9 mouse cellular contexts compared by ENCODE assay signal in genomic region chr3:108850506-108850905, GRCm38 (mm10). TPM values are rescaled to one million over a fixed set of nuclear protein-coding genes. Genes with fewer than 3 reads are reported as not detected.
A peak's percentile ranks its signal among the peaks of the same experiment; 100 is the strongest.
DNase-seq lines count a peak whose midpoint lies in the region; ATAC-seq lines count a peak whose summit lies in the region.
"Had no signal": no experiment of that assay in that cellular context is flagged by ENCODE, and none has a peak within 500 bp of the region (broad histone marks: within the 10 kb centered on the region; RNA-seq: fewer than 3 reads in every experiment).

No protein-coding gene starts in this region.

- H3K27ac ChIP-seq in embryonic facial prominence, embryonic 14.5 days (replicated peaks; ENCODE audit: low read depth, low read length), result no peak overlapping the region
- no peak overlapping the region for H3K27ac ChIP-seq in embryonic facial prominence, embryonic 10.5 days (replicated peaks)
- H3K27ac ChIP-seq in midbrain, embryonic 14.5 days (replicated peaks; ENCODE audit: low read depth, low read length), result no peak overlapping the region
- no peak overlapping the region for H3K27ac ChIP-seq in midbrain, embryonic 10.5 days (replicated peaks)

- H3K4me1 ChIP-seq in embryonic facial prominence, embryonic 14.5 days (ENCODE audit: control insufficient read depth, insufficient read depth, low read length), result peaks cover 3% of the 10 kb centered on the region; the same call in 1 of the 2 replicates
- H3K4me1 ChIP-seq in embryonic facial prominence, embryonic 10.5 days, result peaks cover 8% of the 10 kb centered on the region
- H3K4me1 ChIP-seq in midbrain, embryonic 14.5 days (ENCODE audit: control insufficient read depth, insufficient read depth, low read length), result no peaks in the 10 kb centered on the region
- H3K4me1 ChIP-seq in midbrain, embryonic 10.5 days, result peaks cover 8% of the 10 kb centered on the region; the same call in 1 of the 2 replicates

- H3K9ac ChIP-seq in embryonic facial prominence, embryonic 14.5 days (ENCODE audit: low read depth, low read length), result no peak overlapping the region
- no peak overlapping the region for H3K9ac ChIP-seq in midbrain, embryonic 14.5 days (replicated peaks; ENCODE audit: low read length)

- no peaks in the 10 kb centered on the region for H3K27me3 ChIP-seq in embryonic facial prominence, embryonic 14.5 days (replicated peaks; ENCODE audit: control insufficient read depth, insufficient read depth, low read length)
- H3K27me3 ChIP-seq in embryonic facial prominence, embryonic 10.5 days (replicated peaks; ENCODE audit: low read depth, poor library complexity, severe bottlenecking), result 0 out of 2 replicates have a peak, but pooled peaks cover 3% of the 10 kb centered on the region
- H3K27me3 ChIP-seq in midbrain, embryonic 14.5 days (ENCODE audit: control insufficient read depth, insufficient read depth, low read length), result no peaks in the 10 kb centered on the region
- H3K27me3 ChIP-seq in midbrain, embryonic 10.5 days (ENCODE audit: low read depth, poor library complexity, severe bottlenecking), result no peaks in the 10 kb centered on the region

- 52% methylated on average over 3 of the region's 3 CpGs for WGBS in embryonic facial prominence, embryonic 14.5 days
- 68% methylated on average over 3 of the region's 3 CpGs for WGBS in embryonic facial prominence, embryonic 10.5 days
- 80% methylated on average over 3 of the region's 3 CpGs for whole genome bisulfite sequencing in midbrain, embryonic 14.5 days
- WGBS in midbrain, embryonic 10.5 days, result 78% methylated on average over 3 of the region's 3 CpGs

- H3K9me3 ChIP-seq in embryonic facial prominence, embryonic 14.5 days (ENCODE audit: control insufficient read depth, low read length), result no peaks in the 10 kb centered on the region
- no peaks in the 10 kb centered on the region for H3K9me3 ChIP-seq in embryonic facial prominence, embryonic 10.5 days
- no peaks in the 10 kb centered on the region for H3K9me3 ChIP-seq in midbrain, embryonic 14.5 days (ENCODE audit: control insufficient read depth, low read length)
- no peaks in the 10 kb centered on the region for H3K9me3 ChIP-seq in midbrain, embryonic 10.5 days (replicated peaks)

- H3K4me3 ChIP-seq in embryonic facial prominence, embryonic 14.5 days (ENCODE audit: low read depth, low read length), result no peak overlapping the region
- H3K4me3 ChIP-seq in embryonic facial prominence, embryonic 10.5 days, result no peak overlapping the region
- H3K4me3 ChIP-seq in midbrain, embryonic 14.5 days (replicated peaks; ENCODE audit: low read depth, low read length), result no peak overlapping the region
- H3K4me3 ChIP-seq in midbrain, embryonic 10.5 days, result no peak overlapping the region

- DNase-seq in embryonic facial prominence, embryonic 14.5 days (ENCODE audit: low spot score), result peak; percentile 48
- DNase-seq in embryonic facial prominence, embryonic 10.5 days (ENCODE audit: low spot score), result no peak
- peak; percentile 35 for DNase-seq in midbrain, embryonic 14.5 days
- DNase-seq in midbrain, embryonic 10.5 days (ENCODE audit: low spot score), result no peak
- peak; percentile 71 to 79 for DNase-seq in adrenal gland, postnatal 36 days
- DNase-seq in urinary bladder, adult 18-20 months (ENCODE audit: low spot score in 2 of 2), result no peak
- no peak for DNase-seq in testis, postnatal 10 days (ENCODE audit: low spot score)

- ATAC-seq in embryonic facial prominence, embryonic 14.5 days (ENCODE audit: low read depth), result no peak
- ATAC-seq in midbrain, embryonic 14.5 days (ENCODE audit: low FRiP score, low TSS enrichment), result no peak
- peak; percentile 39 for ATAC-seq in megakaryocyte-erythroid progenitor cell, adult 5-6 weeks (replicated peaks; ENCODE audit: low FRiP score, low TSS enrichment, poor library complexity, severe bottlenecking)

- H3K36me3 ChIP-seq in embryonic facial prominence, embryonic 14.5 days (ENCODE audit: control insufficient read depth, insufficient read depth, low read length), result no peaks in the 10 kb centered on the region
- H3K36me3 ChIP-seq in embryonic facial prominence, embryonic 10.5 days (replicated peaks), result no peaks in the 10 kb centered on the region
- H3K36me3 ChIP-seq in midbrain, embryonic 14.5 days (ENCODE audit: control insufficient read depth, insufficient read depth, low read length), result no peaks in the 10 kb centered on the region
- H3K36me3 ChIP-seq in midbrain, embryonic 10.5 days, result no peaks in the 10 kb centered on the region

- H3K4me2 ChIP-seq in embryonic facial prominence, embryonic 14.5 days (ENCODE audit: low read depth, low read length), result no peak overlapping the region
- no peak overlapping the region for H3K4me2 ChIP-seq in midbrain, embryonic 14.5 days (ENCODE audit: low read length)

RNA-seq across cellular contexts. Expression of gene Stxbp3, which starts 10.2 kb away (rescaled TPM):
- 35.3 and 35.7 TPM in 2 replicates for polyA plus RNA-seq in embryonic facial prominence, embryonic 14.5 days (2014; fragmentation: Nextera tagmentation; extraction: Ambion mirVana)
- polyA plus RNA-seq in embryonic facial prominence, embryonic 10.5 days (2016; fragmentation: Nextera tagmentation; extraction: Ambion mirVana), result 22.4 and 23.1 TPM in 2 replicates
- 12.4 and 16.0 TPM in 2 replicates for polyA plus RNA-seq in midbrain, embryonic 14.5 days (2014; fragmentation: Nextera tagmentation; extraction: Ambion mirVana)
- 24.1 and 26.7 TPM in 2 replicates for polyA plus RNA-seq in midbrain, embryonic 10.5 days (2016; fragmentation: Nextera tagmentation; extraction: Ambion mirVana)
- 10 to 100 TPM; 48.9 to 61.5 TPM for total RNA-seq in adrenal gland, postnatal 36 days (2021)
- 46.7 and 47.5 TPM in 2 replicates for total RNA-seq in megakaryocyte-erythroid progenitor cell, adult 5-6 weeks (2014; fragmentation: Nextera tagmentation)
- 56.6 and 61.3 TPM in 2 replicates for total RNA-seq in megakaryocyte-erythroid progenitor cell, adult 5-6 weeks (2017)

RNA-seq across cellular contexts. Expression of gene Fndc7, which starts 39.3 kb away (rescaled TPM):
- polyA plus RNA-seq in embryonic facial prominence, embryonic 14.5 days (2014; fragmentation: Nextera tagmentation; extraction: Ambion mirVana), result 0.18 and 0.60 TPM in 2 replicates
- 0.34 TPM in 1 of 2 replicates, not detected in the other for polyA plus RNA-seq in embryonic facial prominence, embryonic 10.5 days (2016; fragmentation: Nextera tagmentation; extraction: Ambion mirVana)
- polyA plus RNA-seq in midbrain, embryonic 14.5 days (2014; fragmentation: Nextera tagmentation; extraction: Ambion mirVana), result not detected in 2 replicates
- polyA plus RNA-seq in midbrain, embryonic 10.5 days (2016; fragmentation: Nextera tagmentation; extraction: Ambion mirVana), result 0.06 TPM in 1 of 2 replicates, not detected in the other
- under 1 TPM; 0.17 to 0.40 TPM for total RNA-seq in adrenal gland, postnatal 36 days (2021)
- total RNA-seq in megakaryocyte-erythroid progenitor cell, adult 5-6 weeks (2014; fragmentation: Nextera tagmentation), result not detected in 2 replicates
- not detected in 2 replicates for total RNA-seq in megakaryocyte-erythroid progenitor cell, adult 5-6 weeks (2017)
- polyA plus RNA-seq: hindbrain, embryonic 11.5 days had no signal

Comparison
In these comparisons a context has a peak if more than half of its experiments do, and no peak if none do; other contexts are left out.
1. DNase-seq: peak in embryonic facial prominence, embryonic 14.5 days (single experiment), midbrain, embryonic 14.5 days (single experiment) and adrenal gland, postnatal 36 days (2 of 2); none in embryonic facial prominence, embryonic 10.5 days (single experiment), midbrain, embryonic 10.5 days (single experiment), urinary bladder, adult 18-20 months (0 of 2) and testis, postnatal 10 days (single experiment).